Mouse (Mus musculus) midbrain, postnatal 0 days (tissue): ENCODE results near the gene Gstp2. TPM values are rescaled to one million over a fixed set of nuclear protein-coding genes. Genes with fewer than 3 reads are reported as not detected.

Source experiments
- ATAC-seq: fragments of 200-750 bp; cut with Nextera tagmentation; 2 replicates; pipeline ENCODE4 v1.8.0; 2017; ENCODE audit warnings: moderate number of reproducible peaks, mild to moderate bottlenecking, moderate TSS enrichment, moderate library complexity; ENCODE audit not compliant: low FRiP score
- DNase-seq: peaks from one replicate; pipeline ENCODE4 v3.0.0-alpha.2; 2015; ENCODE audit warnings: low spot score
- H3K27ac ChIP-seq: fragments of 300-500 bp; sonication (generic); 2 replicates; pipeline ENCODE4 v1.5.1; 2014; ENCODE audit warnings: low read depth, mild to moderate bottlenecking, low read length, mixed read lengths
- H3K27me3 ChIP-seq: fragments of 300-500 bp; sonication (generic); 2 replicates; pipeline ENCODE4 v1.6.1; 2014; ENCODE audit warnings: low read length, control low read depth, mixed read lengths; ENCODE audit not compliant: insufficient read depth
- H3K36me3 ChIP-seq: fragments of 300-500 bp; sonication (generic); 2 replicates; pipeline ENCODE4 v1.6.1; 2014; ENCODE audit warnings: low read length, control low read depth, mixed read lengths; ENCODE audit not compliant: insufficient read depth
- H3K4me1 ChIP-seq: fragments of 300-500 bp; sonication (generic); 2 replicates; pipeline ENCODE4 v1.6.1; 2014; ENCODE audit warnings: mild to moderate bottlenecking, control low read depth, antibody characterized with exemption, low read length, mixed read lengths; ENCODE audit not compliant: insufficient read depth
- H3K4me2 ChIP-seq: fragments of 300-500 bp; sonication (generic); 2 replicates; pipeline ENCODE4 v1.6.1; 2014; ENCODE audit warnings: low read depth, mild to moderate bottlenecking, low read length, mixed read lengths; ENCODE audit not compliant: poor library complexity, severe bottlenecking
- H3K4me3 ChIP-seq: fragments of 300-500 bp; sonication (generic); 2 replicates; pipeline ENCODE4 v1.5.1; 2014; ENCODE audit warnings: low read depth, mild to moderate bottlenecking, low read length, moderate library complexity
- H3K9ac ChIP-seq: fragments of 300-500 bp; sonication (generic); replicated peaks from 2 replicates; pipeline ENCODE4 v1.6.1; 2014; ENCODE audit warnings: mild to moderate bottlenecking, low read length, moderate library complexity, mixed read lengths; ENCODE audit not compliant: poor library complexity, severe bottlenecking
- H3K9me3 ChIP-seq: fragments of 300-500 bp; sonication (generic); 2 replicates; pipeline ENCODE4 v1.6.1; 2016; ENCODE audit warnings: low read length, control low read depth
- CTCF ChIP-seq: IDR thresholded peaks from 2 replicates; pipeline ENCODE4 v1.5.1; 2016; ENCODE audit warnings: antibody characterized with exemption, mild to moderate bottlenecking
- WGBS: fragments of 180-500 bp; shearing (Covaris S2); extraction: QIAGEN DNeasy Blood & Tissue Kit; methylation state at CpG from one replicate; pipeline ENCODE4 v1.1.7; 2014; 5-methylcytosine and 5-hydroxymethylcytosine counted together
- polyA plus RNA-seq: library from polyadenylated mRNA; unstranded; fragments of >200 nt; fragmentation: Nextera tagmentation; extraction: Ambion mirVana; gene quantifications from 2 replicates; pipeline ENCODE4 v1.2.1, GENCODE M21; 2015
- total RNA-seq: library from RNA; depleted of rRNA; stranded (reverse); fragments of >200 nt; gene quantifications from 2 replicates; pipeline ENCODE4 v1.2.3, GENCODE M21; 2014; rRNA removed

Gene Gstp2
- total and polyA plus RNA-seq, 2 experiments from 2014 or later, result 2.4 TPM; not detected in 1

GRCm38 (mm10) chr19:3994932-3995331, 50.9 kb downstream of the Gstp2 start:
- H3K4me3 ChIP-seq, result no peak overlapping the region
- TF ChIP-seq CTCF, result no peak
- no peak overlapping the region for H3K9ac ChIP-seq
- H3K27me3 ChIP-seq, result no peaks in the 10 kb centered on the region
- H3K27ac ChIP-seq, result no peak overlapping the region
- no peak for ATAC-seq
- no peaks in the 10 kb centered on the region for H3K4me1 ChIP-seq
- H3K4me2 ChIP-seq, result no peak overlapping the region
- no peaks in the 10 kb centered on the region for H3K9me3 ChIP-seq
- H3K36me3 ChIP-seq, result no peaks in the 10 kb centered on the region
- no peak for DNase-seq
- 74% methylated on average over 6 of the region's 6 CpGs for WGBS

- no peak within 1 kb of the TSS for H3K27ac ChIP-seq
- no peak for TF ChIP-seq CTCF
- H3K4me2 ChIP-seq, result no peak within 1 kb of the TSS
- no peak within 1 kb of the TSS for H3K9ac ChIP-seq
- no peak for ATAC-seq
- no peaks in the 10 kb centered on the region for H3K36me3 ChIP-seq
- H3K27me3 ChIP-seq, result no peaks in the 10 kb centered on the region
- no peak within 1 kb of the TSS for H3K4me3 ChIP-seq
- no peak for DNase-seq
- no peaks in the 10 kb centered on the region for H3K4me1 ChIP-seq
- H3K9me3 ChIP-seq, result no peaks in the 10 kb centered on the region
- WGBS, result 63% methylated on average over 5 of the region's 5 CpGs
Observed at GRCm38 (mm10) chr19:3992416-3992815, 53.4 kb downstream of the Gstp2 start, which contains the start of gene Tbx10. Gene Tbx10 (plus strand): TSS chr19:3992752.

GRCm38 (mm10) chr19:3991966-3992365, 53.9 kb downstream of the Gstp2 start:
- no peak for TF ChIP-seq CTCF
- H3K9me3 ChIP-seq, result no peaks in the 10 kb centered on the region
- no peaks in the 10 kb centered on the region for H3K4me1 ChIP-seq
- no peak overlapping the region for H3K4me2 ChIP-seq
- no peak overlapping the region for H3K27ac ChIP-seq
- ATAC-seq (no peak), DNase-seq (no peak)
- H3K4me3 ChIP-seq, result no peak overlapping the region
- no peaks in the 10 kb centered on the region for H3K27me3 ChIP-seq
- H3K9ac ChIP-seq, result no peak overlapping the region
- 77% methylated on average over 3 of the region's 3 CpGs for WGBS
- H3K36me3 ChIP-seq, result no peaks in the 10 kb centered on the region

GRCm38 (mm10) chr19:3991562-3991961, 54.3 kb downstream of the Gstp2 start:
- Histone ChIP-seq H3K27me3 (no peaks in the 10 kb centered on the region), H3K4me1 (no peaks in the 10 kb centered on the region), H3K9ac (no peak overlapping the region), H3K36me3 (no peaks in the 10 kb centered on the region), H3K27ac (no peak overlapping the region), H3K9me3 (no peaks in the 10 kb centered on the region), H3K4me2 (no peak overlapping the region), H3K4me3 (no peak overlapping the region)
- TF ChIP-seq CTCF, result no peak
- DNase-seq, result no peak
- WGBS, result 96% methylated on average over 3 of the region's 3 CpGs
- ATAC-seq, result no peak

GRCm38 (mm10) chr19:3990804-3991203, 55.0 kb downstream of the Gstp2 start:
- WGBS, result 56% methylated on average over 6 of the region's 6 CpGs
- ATAC-seq (no peak), DNase-seq (no peak)
- Histone ChIP-seq H3K4me3 (no peak overlapping the region), H3K36me3 (no peaks in the 10 kb centered on the region), H3K27ac (no peak overlapping the region), H3K4me1 (no peaks in the 10 kb centered on the region), H3K27me3 (no peaks in the 10 kb centered on the region), H3K9ac (no peak overlapping the region), H3K4me2 (no peak overlapping the region), H3K9me3 (no peaks in the 10 kb centered on the region)
- TF ChIP-seq CTCF, result no peak

Other genes starting within 250 kb of the Gstp2 start
Only the 30 nearest of the 33 such genes appear.
- gene Tcirg1, start 138.9 kb downstream of the Gstp2 start, total RNA-seq, result 26.0 and 37.5 TPM in 2 replicates
- 13.2 and 14.1 TPM in 2 replicates for gene Tcirg1, start 138.9 kb downstream of the Gstp2 start, polyA plus RNA-seq
- gene Ndufs8, start 133.2 kb downstream of the Gstp2 start, total RNA-seq, result 165 and 197 TPM in 2 replicates
- gene Ndufs8, start 133.2 kb downstream of the Gstp2 start, polyA plus RNA-seq, result 292 and 333 TPM in 2 replicates
- gene Aldh3b1, start 116.2 kb downstream of the Gstp2 start, total RNA-seq, result 1.3 and 3.7 TPM in 2 replicates
- gene Aldh3b1, start 116.2 kb downstream of the Gstp2 start, polyA plus RNA-seq, result 2.1 and 2.8 TPM in 2 replicates
- 13.0 and 23.2 TPM in 2 replicates for gene Unc93b1, start 110.8 kb downstream of the Gstp2 start, total RNA-seq
- 11.2 and 12.4 TPM in 2 replicates for gene Unc93b1, start 110.8 kb downstream of the Gstp2 start, polyA plus RNA-seq
- not detected in 2 replicates for gene Aldh3b3, start 87.4 kb downstream of the Gstp2 start, total RNA-seq
- not detected in 2 replicates for gene Aldh3b3, start 87.4 kb downstream of the Gstp2 start, polyA plus RNA-seq
- gene Aldh3b2, start 73.7 kb downstream of the Gstp2 start, total RNA-seq, result 2.4 and 2.8 TPM in 2 replicates
- gene Aldh3b2, start 73.7 kb downstream of the Gstp2 start, polyA plus RNA-seq, result 2.6 TPM in 2 replicates
- 2.5 and 3.0 TPM in 2 replicates for gene Acy3, start 59.5 kb downstream of the Gstp2 start, total RNA-seq
- 2.6 and 3.5 TPM in 2 replicates for gene Acy3, start 59.5 kb downstream of the Gstp2 start, polyA plus RNA-seq
- gene Tbx10, start 53.3 kb downstream of the Gstp2 start, total RNA-seq, result not detected in 2 replicates
- gene Tbx10, start 53.3 kb downstream of the Gstp2 start, polyA plus RNA-seq, result not detected in 2 replicates
- gene Nudt8, start 45.4 kb downstream of the Gstp2 start, total RNA-seq, result 18.5 and 22.1 TPM in 2 replicates
- gene Nudt8, start 45.4 kb downstream of the Gstp2 start, polyA plus RNA-seq, result 26.2 and 33.2 TPM in 2 replicates
- gene Gm49405, start 45.4 kb downstream of the Gstp2 start, total RNA-seq, result 3.5 and 4.0 TPM in 2 replicates
- 2.7 and 3.0 TPM in 2 replicates for gene Gm49405, start 45.4 kb downstream of the Gstp2 start, polyA plus RNA-seq
- gene Doc2g, start 42.7 kb downstream of the Gstp2 start, total RNA-seq, result 8.8 and 13.4 TPM in 2 replicates
- gene Doc2g, start 42.7 kb downstream of the Gstp2 start, polyA plus RNA-seq, result 5.4 and 5.5 TPM in 2 replicates
- gene Ndufv1, start 33.2 kb downstream of the Gstp2 start, total RNA-seq, result 137 and 237 TPM in 2 replicates
- 271 and 281 TPM in 2 replicates for gene Ndufv1, start 33.2 kb downstream of the Gstp2 start, polyA plus RNA-seq
- 268 and 350 TPM in 2 replicates for gene Gstp1, start 8.0 kb downstream of the Gstp2 start, total RNA-seq
- gene Gstp1, start 8.0 kb downstream of the Gstp2 start, polyA plus RNA-seq, result 665 and 685 TPM in 2 replicates
- gene Gstp3, start 13.5 kb upstream of the Gstp2 start, total RNA-seq, result not detected in 2 replicates
- not detected in 2 replicates for gene Gstp3, start 13.5 kb upstream of the Gstp2 start, polyA plus RNA-seq
- not detected in 2 replicates for gene Cabp2, start 35.6 kb upstream of the Gstp2 start, total RNA-seq
- not detected in 2 replicates for gene Cabp2, start 35.6 kb upstream of the Gstp2 start, polyA plus RNA-seq
- 37.4 and 45.6 TPM in 2 replicates for gene Cdk2ap2, start 51.2 kb upstream of the Gstp2 start, total RNA-seq
- gene Cdk2ap2, start 51.2 kb upstream of the Gstp2 start, polyA plus RNA-seq, result 60.5 and 64.2 TPM in 2 replicates
- 162 and 187 TPM in 2 replicates for gene Pitpnm1, start 54.0 kb upstream of the Gstp2 start, total RNA-seq
- gene Pitpnm1, start 54.0 kb upstream of the Gstp2 start, polyA plus RNA-seq, result 127 and 134 TPM in 2 replicates
- 29.8 and 49.9 TPM in 2 replicates for gene Aip, start 79.8 kb upstream of the Gstp2 start, total RNA-seq
- 87.7 and 97.6 TPM in 2 replicates for gene Aip, start 79.8 kb upstream of the Gstp2 start, polyA plus RNA-seq
- gene Gpr152, start 93.8 kb upstream of the Gstp2 start, total RNA-seq, result 0.16 TPM in 1 of 2 replicates, not detected in the other
- not detected in 2 replicates for gene Gpr152, start 93.8 kb upstream of the Gstp2 start, polyA plus RNA-seq
- gene Cabp4, start 98.0 kb upstream of the Gstp2 start, total RNA-seq, result not detected in 2 replicates
- gene Cabp4, start 98.0 kb upstream of the Gstp2 start, polyA plus RNA-seq, result 0.20 and 0.36 TPM in 2 replicates
- gene Coro1b, start 102.6 kb upstream of the Gstp2 start, total RNA-seq, result 96.1 and 116 TPM in 2 replicates
- 95.2 and 104 TPM in 2 replicates for gene Coro1b, start 102.6 kb upstream of the Gstp2 start, polyA plus RNA-seq
- 0.38 TPM in 1 of 2 replicates, not detected in the other for gene Ptprcap, start 107.6 kb upstream of the Gstp2 start, total RNA-seq
- 0.28 TPM in 1 of 2 replicates, not detected in the other for gene Ptprcap, start 107.6 kb upstream of the Gstp2 start, polyA plus RNA-seq
- gene Rps6kb2, start 117.3 kb upstream of the Gstp2 start, total RNA-seq, result 23.5 and 25.2 TPM in 2 replicates
- 58.2 and 62.8 TPM in 2 replicates for gene Rps6kb2, start 117.3 kb upstream of the Gstp2 start, polyA plus RNA-seq
- 4.4 and 6.6 TPM in 2 replicates for gene Carns1, start 129.5 kb upstream of the Gstp2 start, total RNA-seq
- 6.7 and 6.9 TPM in 2 replicates for gene Carns1, start 129.5 kb upstream of the Gstp2 start, polyA plus RNA-seq
- gene Tbc1d10c, start 145.3 kb upstream of the Gstp2 start, total RNA-seq, result 0.49 and 1.9 TPM in 2 replicates
- 1.2 and 1.6 TPM in 2 replicates for gene Tbc1d10c, start 145.3 kb upstream of the Gstp2 start, polyA plus RNA-seq
- 535 and 592 TPM in 2 replicates for gene Ppp1ca, start 146.0 kb upstream of the Gstp2 start, total RNA-seq
- gene Ppp1ca, start 146.0 kb upstream of the Gstp2 start, polyA plus RNA-seq, result 510 and 531 TPM in 2 replicates
- gene Rad9a, start 155.6 kb upstream of the Gstp2 start, total RNA-seq, result 18.0 and 22.8 TPM in 2 replicates
- 14.7 and 17.0 TPM in 2 replicates for gene Rad9a, start 155.6 kb upstream of the Gstp2 start, polyA plus RNA-seq
- 0.99 and 1.2 TPM in 2 replicates for gene Clcf1, start 168.2 kb upstream of the Gstp2 start, total RNA-seq
- 0.28 and 0.44 TPM in 2 replicates for gene Clcf1, start 168.2 kb upstream of the Gstp2 start, polyA plus RNA-seq
- not detected in 2 replicates for gene AC109138.7, start 168.3 kb upstream of the Gstp2 start, total RNA-seq
- gene AC109138.7, start 168.3 kb upstream of the Gstp2 start, polyA plus RNA-seq, result not detected in 2 replicates
- gene Pold4, start 185.9 kb upstream of the Gstp2 start, total RNA-seq, result 20.9 and 37.7 TPM in 2 replicates
- 20.8 and 26.8 TPM in 2 replicates for gene Pold4, start 185.9 kb upstream of the Gstp2 start, polyA plus RNA-seq